Mouse (Mus musculus) cerebellum, adult 11-12 months (tissue): ENCODE results near the gene Msx3.

Experiments
- DNase-seq: peaks from one replicate; pipeline ENCODE4 v3.0.0; 2022

Msx3 gene

DNA sequence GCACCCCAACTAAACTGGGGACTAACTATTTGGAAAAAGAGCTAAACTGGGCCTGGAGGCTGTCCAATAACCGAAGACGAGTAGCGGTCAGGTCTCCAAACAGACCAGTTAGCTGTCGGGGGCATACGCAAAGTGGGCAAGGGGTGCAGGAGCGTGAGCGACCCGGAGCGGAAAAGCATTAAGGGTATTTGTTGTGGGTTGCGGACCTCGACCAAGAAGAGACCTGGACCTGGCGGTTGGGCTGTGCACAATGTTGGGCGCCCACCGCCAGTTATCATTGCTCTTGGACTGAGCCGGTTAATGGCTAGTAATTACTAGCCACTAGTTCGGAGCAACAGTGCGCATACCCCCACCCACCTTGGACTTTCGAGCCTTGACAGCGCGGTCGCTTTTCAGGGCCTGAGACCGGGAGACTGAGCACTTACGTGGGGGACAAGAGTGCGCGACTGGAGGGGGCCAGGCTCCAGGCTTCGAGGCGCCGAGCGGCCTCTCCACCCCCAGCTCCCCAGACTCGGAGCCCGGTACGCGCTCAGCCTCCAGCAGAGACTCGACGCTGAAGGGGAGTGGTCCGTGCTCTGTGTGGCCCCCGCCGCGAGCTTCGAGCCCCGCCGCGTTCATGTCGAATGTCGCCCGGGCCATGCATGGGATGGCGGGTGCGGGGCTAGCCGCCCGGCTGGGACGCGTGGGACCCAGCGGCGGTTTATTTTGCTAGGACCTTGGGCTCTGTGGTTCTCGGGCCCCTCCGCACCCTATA lies at the start of gene Msx3:
Gene Msx3, minus strand, starts transcription at position 729 of the 754 bp plus-strand sequence.
- no peak for DNase-seq

DNA sequence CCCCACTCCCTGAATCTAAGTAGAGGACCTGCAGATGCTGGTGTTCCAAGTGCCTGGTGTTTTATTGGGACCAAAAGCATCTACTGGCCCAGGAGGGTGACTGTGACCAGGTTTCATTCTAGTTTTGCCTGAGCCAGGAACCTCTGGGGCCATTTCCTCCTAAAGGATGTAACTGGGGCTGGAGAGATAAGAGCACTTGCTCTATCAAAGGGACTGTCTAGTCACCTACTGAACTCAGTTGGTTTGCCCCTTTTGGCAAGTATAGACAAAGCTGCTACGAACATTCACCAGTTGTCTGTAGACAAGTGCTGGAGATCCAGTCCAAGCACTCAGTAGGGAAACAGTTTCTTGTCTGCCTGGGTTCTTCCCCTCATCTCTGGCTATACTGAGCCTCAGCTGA lies 49.6 kb upstream of the Msx3 start:
- DNase-seq: no peak

DNA sequence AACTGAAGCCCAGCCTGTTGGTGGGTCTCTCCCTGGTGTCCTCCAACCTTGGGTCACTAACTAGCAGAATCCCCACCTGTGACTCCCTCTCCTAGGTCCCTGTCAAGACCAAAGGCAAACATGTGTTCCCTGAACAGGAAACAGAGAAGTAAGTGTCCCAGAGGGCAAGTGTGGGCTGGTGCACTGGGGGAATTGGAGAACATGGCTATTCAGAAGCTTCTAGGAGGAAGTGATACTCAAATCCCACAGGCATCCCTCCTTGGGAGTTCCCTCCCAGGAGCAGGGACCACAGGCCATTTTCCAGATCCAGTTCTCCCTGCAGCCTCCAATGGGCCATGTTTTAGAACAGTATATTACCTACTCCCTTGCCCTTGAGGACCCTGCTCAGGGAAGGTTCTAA lies 47.2 kb upstream of the Msx3 start:
- no peak for DNase-seq

GRCm38 (mm10) chr7:140095556-140095955 lies 46.7 kb upstream of the Msx3 start:
- DNase-seq: no peak

GRCm38 (mm10) chr7:140094954-140095353 lies 46.1 kb upstream of the Msx3 start:
- DNase-seq: no peak

- DNase-seq: no peak
These were observed 44.1 kb upstream of the Msx3 start, which contains the start of gene Prap1 for GRCm38 (mm10) chr7:140092924-140093528. Gene Prap1, plus strand, starts transcription at chr7:140093395.

GRCm38 (mm10) chr7:140090601-140091000 lies 41.7 kb upstream of the Msx3 start:
- DNase-seq: no peak

DNA sequence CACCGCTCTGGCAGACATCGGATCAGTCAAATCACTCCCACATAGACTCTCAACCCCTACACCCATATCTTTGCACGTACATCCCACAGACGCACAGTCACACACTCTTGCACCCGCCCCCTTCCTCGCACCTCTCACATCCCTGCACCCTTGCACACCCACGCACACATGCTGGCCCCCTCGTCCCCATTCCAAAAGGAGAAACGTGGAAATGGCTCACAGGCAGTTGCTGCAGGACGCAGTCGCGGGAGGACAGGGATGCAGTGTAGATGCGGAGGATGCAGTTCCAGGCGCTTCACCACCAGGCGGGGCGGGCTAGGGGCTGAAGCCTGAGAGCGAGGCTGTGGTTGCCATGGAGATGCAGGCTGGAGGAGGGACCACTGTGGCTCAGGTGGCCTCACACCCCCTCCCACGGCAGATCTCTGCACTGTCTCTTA lies 33.4 kb upstream of the Msx3 start, which contains the start of gene Caly:
Gene Caly, minus strand, starts transcription at position 307 of the 437 bp plus-strand sequence.
- DNase-seq: peak; percentile 84

DNA sequence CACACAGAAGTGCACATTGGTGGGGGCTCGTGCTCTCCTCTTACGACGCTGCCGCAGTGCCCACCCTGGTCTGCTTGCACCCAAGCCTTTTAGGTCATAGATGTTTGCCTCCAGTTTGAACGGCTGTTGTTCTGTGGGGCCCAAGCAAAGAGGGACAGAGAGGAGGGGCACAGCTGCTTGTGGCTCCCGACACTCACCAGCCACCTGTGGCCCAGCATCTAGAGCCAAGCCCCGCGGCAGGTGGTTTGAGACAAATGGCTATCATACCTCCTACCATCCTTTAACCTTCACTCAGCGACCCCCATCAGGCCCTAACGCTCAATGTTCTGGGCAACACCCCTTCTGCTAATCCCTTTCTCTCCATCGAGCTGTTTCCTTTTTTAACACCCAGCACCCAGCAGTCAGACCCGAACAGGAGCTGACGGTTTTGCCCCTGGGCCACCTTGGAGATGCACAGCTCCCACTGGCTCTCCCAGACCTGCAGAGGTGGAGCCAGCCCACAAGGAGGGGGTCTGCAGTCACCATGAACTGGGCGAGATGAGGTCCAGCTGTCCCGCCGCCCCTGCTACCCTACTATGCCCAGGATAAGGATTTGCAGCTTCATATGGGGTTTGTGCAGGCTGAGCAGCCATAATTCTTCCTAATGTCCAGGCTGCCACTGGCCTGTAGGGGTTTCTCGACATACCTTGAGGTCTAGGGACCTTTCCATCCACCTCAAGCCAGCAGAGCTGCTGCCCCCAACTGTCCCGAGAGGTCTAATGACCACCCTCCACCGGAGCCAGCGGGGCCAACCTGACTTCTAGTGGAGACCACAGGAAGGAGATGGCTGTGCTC lies 32.7 kb upstream of the Msx3 start:
- DNase-seq: peak; percentile 70

- peak; percentile 93 for DNase-seq
These were observed 31.7 kb upstream of the Msx3 start for GRCm38 (mm10) chr7:140080503-140081156.

DNA sequence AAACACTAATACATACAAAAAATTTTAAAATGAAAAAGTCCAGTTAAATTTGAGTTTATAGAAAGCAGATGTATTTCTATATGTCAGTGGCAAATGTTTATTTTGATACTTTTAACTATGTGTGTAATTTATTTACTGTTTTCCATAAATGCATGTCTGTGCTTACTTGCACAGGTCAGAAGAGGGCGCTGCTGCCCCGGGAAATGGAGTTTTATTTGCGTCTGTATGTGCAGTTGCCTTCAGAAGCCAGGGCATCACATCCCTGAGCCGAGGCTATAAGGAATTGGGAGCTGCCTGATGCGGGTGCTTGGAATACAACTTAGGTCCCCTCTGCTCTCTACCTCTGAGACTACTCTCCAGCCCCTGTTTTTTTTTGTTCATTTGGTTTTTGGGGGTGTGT lies 29.8 kb upstream of the Msx3 start:
- DNase-seq: peak; percentile 78

DNA sequence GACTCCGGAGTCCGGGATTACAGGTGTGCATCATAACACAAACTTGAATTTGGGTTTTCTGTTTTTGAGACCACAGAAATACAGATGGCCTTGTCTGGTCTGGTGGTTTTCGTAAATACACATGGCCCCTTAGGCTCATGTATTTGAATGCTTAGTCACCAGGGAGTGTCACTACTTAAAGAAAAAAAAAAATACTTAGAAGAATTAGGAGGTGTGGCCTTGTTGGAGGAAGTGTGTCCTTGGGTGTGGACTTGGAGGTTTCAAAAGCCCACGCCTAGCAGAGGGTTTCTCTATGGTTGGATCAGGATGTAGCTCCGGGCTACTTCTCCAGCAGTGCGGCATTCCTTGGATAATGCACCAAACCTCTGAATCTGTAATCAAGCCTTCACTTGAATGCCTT lies 28.8 kb upstream of the Msx3 start:
- DNase-seq: no peak

- no peak for DNase-seq
These were observed 21.3 kb upstream of the Msx3 start for GRCm38 (mm10) chr7:140070042-140070711.

- DNase-seq: no peak
These were observed 18.5 kb upstream of the Msx3 start for GRCm38 (mm10) chr7:140067397-140067796.

- DNase-seq: peak; percentile 43
These were observed 14.2 kb upstream of the Msx3 start for GRCm38 (mm10) chr7:140063092-140063491.

DNA sequence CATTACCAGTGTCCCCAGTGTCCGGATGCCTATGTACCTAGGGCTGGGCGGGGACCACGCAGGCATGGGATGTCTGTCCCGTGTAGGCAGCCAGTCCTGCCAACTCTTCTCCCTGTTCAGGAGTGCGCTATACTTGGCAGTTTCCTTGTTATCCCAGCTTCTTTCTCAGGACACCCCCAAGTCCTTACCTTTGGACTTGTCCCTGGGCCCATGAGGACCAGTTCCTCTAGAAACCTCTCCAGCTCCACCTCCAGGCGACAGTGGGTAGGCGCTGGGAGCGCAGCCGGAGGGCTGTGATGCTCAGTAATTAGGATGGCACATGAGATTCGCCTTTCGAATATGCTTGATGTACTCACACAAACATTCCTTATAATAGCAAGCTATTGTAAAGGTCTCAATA lies 13.4 kb upstream of the Msx3 start:
- DNase-seq: no peak

GRCm38 (mm10) chr7:140061832-140062130 lies 12.9 kb upstream of the Msx3 start:
- no peak for DNase-seq

- no peak for DNase-seq
These were observed 12.3 kb upstream of the Msx3 start for GRCm38 (mm10) chr7:140060936-140061831.

DNA sequence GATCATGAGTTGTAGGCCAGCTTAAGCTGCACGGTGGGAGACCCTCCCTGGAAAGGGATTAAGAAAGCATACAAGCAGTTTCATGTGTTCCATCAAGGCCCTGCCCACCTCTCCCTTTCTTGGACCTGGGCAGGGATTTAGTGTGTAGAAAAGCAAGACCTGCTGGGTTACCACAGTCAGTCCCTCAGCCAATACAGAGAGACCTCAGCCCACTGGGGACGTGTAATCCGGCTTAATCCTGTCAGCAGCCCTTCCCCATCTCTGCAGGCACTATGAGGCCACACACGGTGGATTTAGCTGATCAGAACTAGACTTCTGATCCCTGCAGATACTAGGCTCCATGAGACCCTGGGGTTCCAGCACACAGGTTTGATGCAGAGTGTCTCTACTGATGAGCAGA lies 10.7 kb upstream of the Msx3 start:
- DNase-seq: no peak

GRCm38 (mm10) chr7:140058528-140058927 lies 9.6 kb upstream of the Msx3 start:
- DNase-seq: no peak
